Mouse (Mus musculus) CH12.LX (cell line): ENCODE results near the gene Clpb.

Experiments
- CTCF ChIP-seq, 2 experiments: IDR thresholded peaks in 1 of 2; conservative IDR thresholded peaks in 1 of 2; 2 replicates each; pipeline ENCODE4 v1.5.1; 2011 to 2012; ENCODE audit warnings: low read depth in 2 of 2, low read length in 2 of 2, improper control_type of control experiment in 1 of 2, inconsistent platforms in 1 of 2, mild to moderate bottlenecking in 1 of 2, moderate library complexity in 1 of 2
- EP300 ChIP-seq: IDR thresholded peaks from 2 replicates; pipeline ENCODE4 v1.6.1; 2011; ENCODE audit warnings: low read length, improper control_type of control experiment
- JUND ChIP-seq: conservative IDR thresholded peaks from 2 replicates; pipeline ENCODE4 v1.6.1; 2011; ENCODE audit warnings: low read depth, low read length, improper control_type of control experiment
- POLR2A ChIP-seq: IDR thresholded peaks from 2 replicates; pipeline ENCODE4 v1.6.1; 2011; ENCODE audit warnings: low read depth, mild to moderate bottlenecking, improper control_type of control experiment, low read length
- TCF12 ChIP-seq: IDR thresholded peaks from 2 replicates; pipeline ENCODE4 v1.6.1; 2014; ENCODE audit warnings: low read depth, mild to moderate bottlenecking, inconsistent platforms, low read length, improper control_type of control experiment

- peak in 1 of 2 experiments; percentile 61; a peak in 2 of 4 replicates for TF ChIP-seq CTCF (conservative IDR thresholded peaks at IDR 0.05 in 1 of 2, IDR thresholded peaks at IDR 0.05 in 1 of 2; ENCODE audit: low read depth in 2 of 2, low read length in 2 of 2)
- no peak for TF ChIP-seq EP300
- TF ChIP-seq TCF12 = no peak
- no peak for TF ChIP-seq JUND
- TF ChIP-seq POLR2A = no peak
Observed at GRCm38 (mm10) chr7:101662006-101662405, 1.4 kb upstream of the Clpb start.
